Mouse (Mus musculus) kidney, embryonic 16.5 days (tissue): ENCODE measurements around the gene G6pdx. TPM values are rescaled to one million over a fixed set of nuclear protein-coding genes. Genes with fewer than 3 reads are reported as not detected.

Experiments
- polyA plus RNA-seq: library from polyadenylated mRNA; unstranded; fragments of >200 nt; fragmentation: Nextera tagmentation; extraction: Ambion mirVana; gene quantifications from 2 replicates; pipeline ENCODE4 v1.2.1, GENCODE M21; 2015

G6pdx gene
- polyA plus RNA-seq, 1 experiment from 2014 or later = 53.6 TPM

Other genes starting within 250 kb of the G6pdx start
- gene Flna, start 179.4 kb downstream of the G6pdx start, polyA plus RNA-seq = 331 and 364 TPM in 2 replicates
- 25.6 and 26.5 TPM in 2 replicates for gene Emd, start 174.5 kb downstream of the G6pdx start, polyA plus RNA-seq
- gene Rpl10, start 158.4 kb downstream of the G6pdx start, polyA plus RNA-seq = 610 and 782 TPM in 2 replicates
- 97.2 and 103 TPM in 2 replicates for gene Taz, start 147.3 kb downstream of the G6pdx start, polyA plus RNA-seq
- gene Dnase1l1, start 146.9 kb downstream of the G6pdx start, polyA plus RNA-seq = 13.4 and 15.5 TPM in 2 replicates
- gene Atp6ap1, start 132.1 kb downstream of the G6pdx start, polyA plus RNA-seq = 175 and 180 TPM in 2 replicates
- 219 and 243 TPM in 2 replicates for gene Gdi1, start 124.2 kb downstream of the G6pdx start, polyA plus RNA-seq
- gene Fam50a, start 116.2 kb downstream of the G6pdx start, polyA plus RNA-seq = 69.8 and 71.4 TPM in 2 replicates
- gene Plxna3, start 100.1 kb downstream of the G6pdx start, polyA plus RNA-seq = 12.6 and 15.6 TPM in 2 replicates
- gene Lage3, start 75.6 kb downstream of the G6pdx start, polyA plus RNA-seq = 108 and 113 TPM in 2 replicates
- gene Ubl4a, start 56.0 kb downstream of the G6pdx start, polyA plus RNA-seq = 77.5 and 83.4 TPM in 2 replicates
- gene Slc10a3, start 55.8 kb downstream of the G6pdx start, polyA plus RNA-seq = 23.3 and 25.7 TPM in 2 replicates
- gene Fam3a, start 35.9 kb downstream of the G6pdx start, polyA plus RNA-seq = 45.9 and 47.1 TPM in 2 replicates
- 22.7 and 23.2 TPM in 2 replicates for gene Ikbkg, start 35.9 kb downstream of the G6pdx start, polyA plus RNA-seq
- gene Gm6880, start 52.2 kb upstream of the G6pdx start, polyA plus RNA-seq = not detected in 2 replicates
- gene Olfr1326-ps1, start 145.7 kb upstream of the G6pdx start, polyA plus RNA-seq = not detected in 2 replicates
- gene Olfr1325, start 163.5 kb upstream of the G6pdx start, polyA plus RNA-seq = not detected in 2 replicates
- gene Gm5640, start 216.4 kb upstream of the G6pdx start, polyA plus RNA-seq = not detected in 2 replicates